Mouse (Mus musculus) right cerebral cortex, adult 18-20 months (tissue): ENCODE results near the gene Creg1.

Source experiments
- DNase-seq: peaks from one replicate; pipeline ENCODE4 v3.0.0; 2022; ENCODE audit warnings: mixed read lengths

Gene Creg1

DNA sequence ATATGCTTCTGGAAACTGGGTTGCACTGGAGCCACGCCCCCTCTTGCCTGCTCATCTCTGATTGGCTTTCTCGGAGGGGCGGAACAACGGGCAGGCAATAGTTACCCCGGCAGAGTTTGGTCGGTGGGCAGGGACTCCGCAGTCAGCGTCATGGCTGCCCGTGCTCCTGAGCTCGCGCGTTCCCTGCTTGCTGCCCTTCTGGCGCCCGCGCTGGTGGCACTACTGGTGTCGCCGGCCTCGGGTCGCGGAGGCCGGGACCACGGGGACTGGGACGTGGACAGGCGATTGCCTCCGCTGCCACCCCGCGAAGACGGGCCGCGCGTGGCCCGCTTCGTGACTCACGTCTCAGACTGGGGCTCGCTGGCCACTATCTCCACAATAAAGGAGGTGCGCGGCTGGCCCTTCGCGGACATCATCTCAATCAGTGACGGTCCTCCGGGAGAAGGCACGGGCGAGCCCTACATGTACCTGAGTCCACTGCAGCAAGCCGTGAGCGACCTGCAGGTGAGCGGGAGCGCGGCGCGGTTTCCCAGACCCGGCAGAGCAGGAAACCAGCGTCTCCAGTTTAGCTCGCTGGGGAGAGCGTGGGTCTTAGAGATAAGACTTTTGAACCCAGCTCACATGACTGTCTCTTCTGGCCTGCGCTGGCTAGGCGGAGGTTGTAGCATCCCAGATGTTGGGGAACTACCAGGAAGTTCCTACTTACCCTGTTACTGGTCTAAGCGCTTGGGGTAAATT is at the start of gene Creg1:
Gene Creg1, plus strand, starts transcription at position 112 of the 738 bp plus-strand sequence.
- peak; percentile 95 for DNase-seq

DNA sequence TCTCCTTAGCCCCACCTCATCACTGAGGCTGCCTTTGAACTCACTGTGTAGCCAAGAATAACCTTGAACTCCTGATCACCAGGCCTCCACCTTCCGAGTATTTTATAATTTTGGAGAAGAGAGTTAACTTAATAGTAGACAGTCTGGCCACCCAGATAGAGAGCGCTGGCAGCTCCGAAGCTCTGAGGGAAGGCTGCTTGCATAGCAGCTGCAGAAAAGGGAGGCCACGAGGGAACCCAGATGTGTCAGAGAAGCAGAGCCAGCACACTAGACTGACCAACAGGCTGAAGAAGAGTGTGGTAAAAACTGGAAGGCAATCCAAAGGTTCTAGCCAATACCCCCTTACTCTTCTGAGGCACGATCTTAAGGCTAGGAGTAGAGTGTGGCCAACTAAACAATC is 49.7 kb upstream of the Creg1 start:
- no peak for DNase-seq

GRCm38 (mm10) chr1:165716426-165716825 is 47.1 kb upstream of the Creg1 start:
- no peak for DNase-seq

GRCm38 (mm10) chr1:165717711-165718542 is 45.6 kb upstream of the Creg1 start:
- DNase-seq: peak; percentile 48

- DNase-seq: no peak
Measured at GRCm38 (mm10) chr1:165718543-165719105, 44.9 kb upstream of the Creg1 start.

GRCm38 (mm10) chr1:165722531-165723123 is 40.9 kb upstream of the Creg1 start:
- no peak for DNase-seq

GRCm38 (mm10) chr1:165724219-165725033 is 39.1 kb upstream of the Creg1 start:
- no peak for DNase-seq

- no peak for DNase-seq
Measured at GRCm38 (mm10) chr1:165725039-165725644, 38.4 kb upstream of the Creg1 start.

DNA sequence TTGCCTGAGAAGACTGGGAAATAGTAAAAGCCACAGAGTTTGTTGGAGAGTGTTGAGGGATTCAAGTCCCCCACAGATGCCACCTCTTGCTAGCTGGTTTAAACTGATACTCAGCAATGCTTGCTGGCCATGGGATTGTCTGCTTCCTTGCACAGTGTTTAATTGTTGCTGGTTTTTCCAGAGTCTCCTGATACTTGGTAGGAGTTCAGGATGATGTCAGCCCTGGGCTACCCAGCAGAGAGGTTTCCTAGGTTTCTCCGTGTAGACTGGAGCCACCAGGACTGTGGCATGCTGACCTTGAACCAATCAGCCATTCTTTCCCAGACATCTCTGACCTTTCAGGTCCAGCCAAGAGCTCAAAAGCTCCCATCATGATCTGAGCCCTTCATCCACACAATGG is 36.6 kb upstream of the Creg1 start:
- no peak for DNase-seq

DNA sequence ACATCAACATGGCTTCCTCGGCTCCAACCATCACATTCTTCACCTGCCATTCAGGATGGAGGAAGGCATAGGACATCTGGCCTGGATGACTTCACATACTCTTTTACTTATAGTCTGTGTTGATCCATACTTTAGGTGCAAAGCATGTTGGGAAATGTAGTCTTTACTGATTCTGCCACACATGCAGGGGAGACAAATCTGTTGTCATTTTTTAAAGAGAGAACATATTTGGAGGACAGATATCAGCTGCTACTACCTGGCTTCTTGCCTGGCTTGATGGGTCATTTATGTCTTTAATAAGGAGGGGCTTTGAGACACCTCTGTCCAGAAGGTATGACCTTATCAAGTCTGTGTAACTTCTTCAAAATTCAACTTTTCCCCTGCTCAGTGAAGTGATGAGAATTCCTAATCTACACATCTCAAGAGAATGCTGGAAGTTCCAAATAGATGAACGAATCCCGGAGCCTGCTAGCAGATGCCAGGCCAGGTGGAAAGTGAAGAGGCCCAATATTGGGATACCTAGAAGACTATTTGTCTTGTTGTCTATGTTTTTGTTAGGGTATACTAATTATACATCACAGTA is 35.4 kb upstream of the Creg1 start:
- DNase-seq: no peak

- no peak for DNase-seq
Measured at GRCm38 (mm10) chr1:165730129-165730528, 33.4 kb upstream of the Creg1 start.

DNA sequence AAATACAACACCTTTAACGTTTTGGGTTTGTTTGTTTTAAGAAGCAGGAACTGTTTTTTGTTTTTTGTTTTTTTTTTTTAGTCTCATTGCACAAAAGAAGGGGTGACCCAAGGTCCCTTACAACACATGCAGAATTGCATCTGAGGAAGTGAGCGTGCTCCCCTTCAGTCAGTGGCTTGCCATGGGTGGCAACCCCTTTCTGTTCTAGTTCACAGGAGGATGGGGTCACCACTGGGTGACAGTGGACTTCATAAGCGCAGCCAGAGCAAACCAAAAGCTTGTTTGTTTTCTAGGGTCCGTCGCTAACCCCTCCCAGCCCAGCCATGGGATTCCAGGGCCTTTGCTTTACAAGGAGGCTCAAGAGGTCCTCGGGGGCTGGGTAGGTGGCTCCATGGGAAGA is 32.0 kb upstream of the Creg1 start:
- DNase-seq: no peak

- DNase-seq: no peak
Measured at GRCm38 (mm10) chr1:165734840-165735239, 28.7 kb upstream of the Creg1 start.

DNA sequence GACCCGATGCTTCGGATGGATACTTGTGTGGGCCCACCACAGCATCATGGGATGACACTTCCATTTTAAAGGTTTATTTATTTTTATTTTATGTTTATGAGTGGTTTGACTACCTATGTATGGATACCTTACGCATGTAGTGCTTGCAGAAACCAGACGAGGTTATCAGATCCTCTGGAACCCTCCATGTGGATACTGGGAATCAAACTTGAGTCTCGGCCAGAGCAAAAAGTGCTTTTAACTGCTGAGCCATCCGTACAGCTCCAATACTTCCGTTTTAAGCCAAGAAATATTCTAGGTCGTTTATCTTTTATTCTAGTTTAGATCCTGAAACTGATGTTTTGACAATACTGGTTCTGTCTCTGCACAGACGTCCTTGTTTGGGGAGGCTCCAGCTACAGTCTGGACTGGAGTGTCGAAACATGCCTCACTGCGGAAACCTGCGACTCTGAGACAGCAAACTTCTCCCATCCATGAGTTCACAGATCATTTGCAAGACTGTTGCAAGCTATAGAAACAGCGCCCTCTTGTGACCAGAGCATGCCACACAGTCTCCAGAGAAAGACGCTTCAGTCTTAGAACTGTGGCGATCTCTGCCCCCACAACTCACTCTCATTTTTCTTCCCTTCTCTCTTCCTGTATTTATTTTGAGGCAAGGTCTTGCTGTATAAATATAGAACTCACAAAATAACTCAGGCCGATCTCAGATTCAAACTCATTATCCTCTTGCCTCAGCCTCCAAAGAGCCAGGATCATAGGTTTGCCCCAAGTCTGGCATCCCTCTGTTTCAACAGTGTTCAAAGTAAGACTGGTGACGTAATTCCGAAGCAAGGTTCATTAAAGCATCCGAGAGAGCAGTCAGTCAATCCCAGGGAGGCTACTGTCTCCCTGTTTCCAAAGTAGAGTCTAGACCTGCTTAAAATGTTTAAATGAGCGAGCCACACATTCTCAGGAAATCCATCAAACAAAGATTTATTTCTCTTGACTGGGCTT is 27.4 kb upstream of the Creg1 start:
- DNase-seq: peak; percentile 84

DNA sequence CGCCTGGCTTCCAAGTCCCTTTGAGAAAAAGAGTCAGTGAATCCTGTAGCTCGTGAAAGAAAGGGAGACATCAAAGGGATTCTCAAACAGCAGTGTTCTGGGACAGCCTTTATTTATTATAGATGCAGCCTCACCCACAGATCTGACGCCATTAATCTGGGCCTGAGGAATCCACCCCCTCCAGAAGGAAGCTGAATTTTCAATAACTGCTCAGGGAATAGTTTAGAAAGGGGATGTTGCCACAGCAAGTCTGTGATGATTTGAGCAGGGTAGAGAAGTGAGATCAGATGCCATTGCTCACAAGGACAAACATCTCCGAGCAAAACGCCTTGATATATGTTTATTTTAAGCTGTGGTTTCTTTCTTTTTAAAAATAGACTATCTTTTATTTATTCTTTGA is 26.1 kb upstream of the Creg1 start:
- no peak for DNase-seq

GRCm38 (mm10) chr1:165737867-165738266 is 25.7 kb upstream of the Creg1 start:
- DNase-seq: no peak

GRCm38 (mm10) chr1:165738985-165739384 is 24.6 kb upstream of the Creg1 start:
- no peak for DNase-seq

DNA sequence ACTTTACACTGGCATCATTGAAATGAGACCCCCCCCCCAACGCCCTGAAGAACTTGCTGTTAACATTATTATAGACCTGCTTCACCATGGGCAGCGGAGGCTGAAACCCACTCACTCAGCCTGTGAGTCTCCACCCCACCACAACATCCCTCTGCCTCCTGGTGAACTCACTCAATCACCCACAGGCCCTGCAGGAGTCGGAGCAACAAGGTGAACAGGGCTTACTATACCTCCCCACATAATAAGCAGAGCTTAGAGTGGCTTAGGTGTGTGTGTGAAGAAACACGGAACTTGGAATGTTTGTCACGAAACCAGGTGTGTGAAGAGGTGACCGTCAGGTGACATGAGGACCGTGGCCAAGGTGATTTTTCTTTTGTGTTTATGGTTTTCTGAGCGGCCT is 21.6 kb upstream of the Creg1 start:
- DNase-seq: no peak

DNA sequence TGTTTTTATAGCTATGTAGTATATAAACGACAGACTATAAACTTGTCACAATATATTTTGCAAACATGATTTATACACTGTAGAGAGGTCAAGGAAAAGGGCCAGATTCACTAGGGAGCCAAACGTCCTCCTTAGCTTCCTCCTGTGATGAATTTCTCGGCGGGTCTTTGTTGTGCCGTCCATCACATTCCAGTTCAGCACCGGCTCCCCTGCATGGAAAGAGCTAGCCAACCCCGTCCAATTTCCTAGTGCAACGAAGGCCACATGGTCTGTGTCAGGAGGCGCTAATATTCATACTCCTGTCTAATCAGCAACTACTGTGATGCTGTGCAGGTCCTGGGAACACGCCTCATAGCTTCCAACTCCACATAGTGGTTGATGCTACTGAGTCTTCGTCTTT is 15.5 kb upstream of the Creg1 start:
- no peak for DNase-seq

- DNase-seq: no peak
Measured at GRCm38 (mm10) chr1:165751142-165751541, 12.4 kb upstream of the Creg1 start.
